Mouse (Mus musculus): ENCODE results near the gene Arhgef1. TPM values are rescaled to one million over a fixed set of nuclear protein-coding genes. Genes with fewer than 3 reads are reported as not detected.

The Arhgef1 gene
- total RNA-seq, 2 experiments from 2014 or later = 93.0 to 137 TPM

Small RNAs within 50 kb of the gene (microRNA-seq; reads per million reads assigned to microRNA genes)
- 1.8 reads per million for gene Mir7046

Other genes with a start within 250 kb of the Arhgef1 start
- gene Tex101, start 226.2 kb upstream of the Arhgef1 start, total RNA-seq (2021) = not detected
- gene BC049730, start 193.7 kb upstream of the Arhgef1 start, total RNA-seq (2021) = not detected
- gene Gm4763, start 176.0 kb upstream of the Arhgef1 start, total RNA-seq (2021) = not detected
- gene Cd177, start 142.6 kb upstream of the Arhgef1 start, total RNA-seq (2021) = 1 to 10 TPM; 1.3 to 2.1 TPM
- under 1 TPM in 1 of 2 experiments, not detected in 1; 0.75 TPM for gene Ceacam10, start 125.7 kb upstream of the Arhgef1 start, total RNA-seq (2021)
- 1 to 10 TPM in 1 of 2 experiments, not detected in 1; 2.6 TPM for gene Gm9844, start 40.7 kb upstream of the Arhgef1 start, total RNA-seq (2021)
- gene Lypd4, start 33.0 kb upstream of the Arhgef1 start, total RNA-seq (2021) = not detected
- gene Dmrtc2, start 32.9 kb upstream of the Arhgef1 start, total RNA-seq (2021) = not detected
- gene Rps19, start 18.5 kb upstream of the Arhgef1 start, total RNA-seq (2021) = 1,000 to 10,000 TPM; 1,109 to 1,195 TPM
- gene Cd79a, start 5.5 kb upstream of the Arhgef1 start, total RNA-seq (2021) = 1 to 10 TPM; 9.6 to 9.8 TPM
- not detected for gene Gm4881, start 41.6 kb downstream of the Arhgef1 start, total RNA-seq (2021)
- 100 to 1,000 TPM; 222 to 234 TPM for gene Rabac1, start 69.8 kb downstream of the Arhgef1 start, total RNA-seq (2021)
- gene Atp1a3, start 103.0 kb downstream of the Arhgef1 start, total RNA-seq (2021) = 10 to 100 TPM; 26.2 to 42.2 TPM
- 10 to 100 TPM; 16.1 to 25.3 TPM for gene Grik5, start 169.4 kb downstream of the Arhgef1 start, total RNA-seq (2021)
- 10 to 100 TPM; 18.3 to 18.5 TPM for gene Zfp574, start 169.7 kb downstream of the Arhgef1 start, total RNA-seq (2021)

Measured in adrenal gland, postnatal 10 days (tissue).